Mouse (Mus musculus): ENCODE results near the gene Map3k9.

The Map3k9 gene

DNA sequence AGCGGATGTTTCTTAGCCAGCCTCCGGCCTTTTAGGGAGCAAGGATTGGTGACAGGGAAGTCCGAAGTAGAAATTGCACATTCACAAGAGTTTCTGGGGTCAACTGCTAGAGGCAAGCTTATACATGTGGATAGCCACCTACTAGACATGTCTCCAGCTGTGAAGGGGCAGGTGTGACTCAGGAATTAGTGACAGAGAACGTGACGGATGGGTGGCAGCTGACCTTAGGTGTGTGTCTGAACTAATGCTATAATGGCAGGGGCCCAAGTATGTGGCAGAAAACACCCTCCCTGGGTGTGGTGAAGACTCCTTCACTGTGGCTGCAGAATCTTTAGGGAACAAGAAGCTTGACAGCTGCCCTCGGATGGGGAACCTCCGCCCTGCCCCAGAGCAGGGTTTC, 57.6 kb downstream of the Map3k9 start:
- CTCF ChIA-PET: interaction anchor here (0.6 to 1.5 kb wide), 2 partner anchors 25 to 99 kb away, joined by 3 read pairs; no protein-coding TSS in a partner anchor

- CTCF ChIA-PET: no interaction called here
Observed at GRCm38 (mm10) chr12:81719715-81720114, 61.3 kb downstream of the Map3k9 start.

- CTCF ChIA-PET: no interaction called here
Observed at GRCm38 (mm10) chr12:81719161-81719560, 61.8 kb downstream of the Map3k9 start.

- CTCF ChIA-PET: no interaction called here
Observed at GRCm38 (mm10) chr12:81712618-81713017, 68.4 kb downstream of the Map3k9 start.

DNA sequence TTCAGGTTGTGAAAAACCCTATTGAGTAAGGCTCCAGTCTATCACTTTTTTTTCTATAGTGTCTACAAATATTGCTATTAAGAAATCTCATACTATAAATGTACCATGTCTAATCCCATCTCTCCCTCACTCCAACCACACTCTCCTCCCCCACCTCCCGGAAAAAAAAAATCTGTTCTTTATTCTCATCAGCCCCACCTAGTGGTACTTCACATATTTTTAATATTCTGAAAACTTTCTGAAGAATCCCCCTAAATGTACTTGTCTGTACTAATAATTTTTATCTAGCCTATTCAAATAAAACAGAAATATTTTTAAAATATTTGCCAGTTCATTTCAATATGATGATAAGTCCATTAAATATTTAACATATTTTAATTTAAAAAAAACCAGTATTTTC, 78.1 kb downstream of the Map3k9 start:
- CTCF ChIA-PET: interaction anchor here (0.7 kb wide), 1 partner anchor 156 kb away, joined by 3 read pairs; no protein-coding TSS in a partner anchor

GRCm38 (mm10) chr12:81698011-81698410, 83.0 kb downstream of the Map3k9 start:
- CTCF ChIA-PET: no interaction called here

DNA sequence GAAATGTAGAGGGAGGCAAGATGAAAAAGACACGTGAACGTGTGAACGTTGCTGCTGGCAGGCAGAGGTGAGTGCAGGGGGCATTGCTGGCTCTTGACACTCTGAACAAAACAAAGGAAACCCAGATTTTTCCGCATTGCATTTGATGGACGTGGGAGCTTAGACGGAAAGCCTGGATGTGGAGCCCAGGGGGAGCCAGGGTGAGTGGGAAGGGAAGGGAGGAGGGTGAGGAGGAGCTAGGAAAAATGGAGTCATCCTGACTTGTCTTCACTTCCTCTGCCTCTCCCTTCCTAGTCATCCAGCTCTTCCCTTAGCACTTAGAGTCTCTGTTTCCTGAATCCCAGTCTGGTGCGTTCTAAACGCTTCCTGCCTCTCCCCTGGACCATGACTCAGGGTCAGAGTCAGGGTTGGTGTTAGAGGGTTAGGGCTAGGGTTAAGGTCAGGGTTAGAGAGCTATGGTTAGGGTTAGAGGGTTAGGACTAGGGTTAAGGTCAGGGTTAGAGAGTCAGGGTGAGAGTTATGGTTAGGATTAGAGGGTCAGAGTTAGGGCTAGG, 89.7 kb downstream of the Map3k9 start:
- CTCF ChIA-PET: no interaction called here

GRCm38 (mm10) chr12:81690751-81691150, 90.2 kb downstream of the Map3k9 start:
- CTCF ChIA-PET: no interaction called here

GRCm38 (mm10) chr12:81690111-81690510, 90.9 kb downstream of the Map3k9 start:
- CTCF ChIA-PET: no interaction called here

GRCm38 (mm10) chr12:81689505-81690056, 91.4 kb downstream of the Map3k9 start:
- CTCF ChIA-PET: no interaction called here

DNA sequence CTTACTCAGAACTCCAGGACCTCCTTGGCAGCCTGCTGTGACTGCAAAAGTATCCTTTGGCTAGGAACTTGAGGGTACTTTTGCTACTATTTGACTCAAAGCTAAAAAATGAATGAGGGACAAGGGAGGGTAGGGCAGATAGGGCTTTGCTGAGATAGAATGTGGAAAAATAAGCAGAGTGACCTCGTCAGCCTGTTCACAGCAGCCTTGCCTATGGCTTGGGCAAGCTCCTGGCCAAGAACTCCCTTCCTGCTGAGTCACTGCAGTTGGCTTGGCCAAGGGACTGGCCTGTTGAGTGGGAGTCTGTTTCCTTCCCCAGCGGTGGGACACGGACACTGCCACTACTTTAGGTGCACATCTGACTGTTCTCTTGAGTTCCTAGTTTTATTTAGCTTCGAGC, 92.4 kb downstream of the Map3k9 start:
- CTCF ChIA-PET: no interaction called here

DNA sequence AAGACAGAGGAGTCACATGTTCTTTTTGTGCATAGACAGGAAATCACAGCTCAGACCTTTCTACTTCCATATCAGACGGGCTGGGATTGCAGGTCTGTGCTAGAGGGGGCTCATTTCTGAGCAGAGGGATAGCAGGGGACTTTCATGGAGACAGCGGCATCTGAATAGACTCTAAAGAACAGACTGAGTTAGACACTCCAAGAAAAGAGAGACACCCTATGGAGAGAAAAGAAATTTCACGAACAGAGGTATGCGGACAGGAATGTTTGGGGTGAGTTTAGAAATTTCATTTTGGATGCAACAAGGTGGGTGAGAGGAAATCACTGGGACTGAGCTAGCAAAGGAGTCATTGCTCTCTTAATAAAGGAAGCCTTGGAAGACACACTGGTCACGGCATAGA, 93.1 kb downstream of the Map3k9 start:
- CTCF ChIA-PET: no interaction called here

DNA sequence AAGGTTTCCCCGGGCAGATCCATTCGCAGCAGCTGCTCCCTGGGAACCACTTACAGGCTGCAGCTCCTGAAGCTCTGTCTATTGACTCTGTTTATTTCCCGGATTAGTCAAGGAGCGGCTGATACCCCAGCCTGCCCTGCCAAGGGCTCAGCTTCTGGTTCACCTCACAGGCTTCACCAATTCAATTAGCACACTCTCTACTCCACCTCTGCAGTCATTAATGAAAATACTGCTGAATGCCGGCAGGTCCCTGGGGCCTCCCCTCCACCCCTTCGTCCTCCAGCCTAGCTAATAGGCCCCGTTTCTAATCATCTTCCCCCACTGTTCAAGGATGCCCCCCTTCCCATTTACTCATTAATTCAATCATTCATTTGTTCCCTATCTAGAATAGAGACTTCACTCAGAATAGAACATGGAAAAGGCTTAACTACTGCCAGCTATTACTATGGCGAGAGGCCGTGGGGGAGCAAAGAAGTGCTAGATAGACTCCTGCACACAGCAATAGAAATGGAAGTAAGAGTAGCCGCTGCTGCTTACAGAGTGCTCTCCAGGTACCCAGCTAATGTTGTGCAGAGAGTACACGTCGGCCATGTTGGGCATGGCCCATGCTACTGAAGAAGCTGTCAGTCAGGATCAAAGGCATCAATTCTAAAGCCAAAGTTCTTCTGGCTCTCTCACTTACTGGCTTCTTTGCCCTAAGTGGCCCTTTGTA, 94.4 kb downstream of the Map3k9 start:
- CTCF ChIA-PET: interaction anchor here (1.2 kb wide), 1 partner anchor 68 kb away, joined by 3 read pairs; no protein-coding TSS in a partner anchor

DNA sequence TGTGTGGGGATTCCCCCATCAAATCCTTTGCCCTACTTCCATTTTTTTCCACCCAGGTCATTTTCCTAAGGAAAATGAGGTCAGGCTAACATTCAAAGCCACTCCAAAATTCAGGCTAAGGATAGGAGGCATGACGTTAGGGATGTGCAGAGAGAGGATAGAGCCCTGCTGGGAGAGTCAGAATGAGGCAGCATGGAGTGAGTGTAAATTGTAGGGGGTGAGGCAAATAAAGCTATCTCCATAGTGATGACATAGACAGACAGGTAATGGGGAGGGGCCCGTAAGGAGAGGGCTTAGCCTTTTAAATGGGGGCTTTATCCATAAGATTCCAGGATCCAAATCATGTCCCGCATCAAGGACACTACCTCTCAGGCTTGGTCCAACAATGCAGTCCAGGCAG, 95.0 kb downstream of the Map3k9 start:
- CTCF ChIA-PET: no interaction called here

DNA sequence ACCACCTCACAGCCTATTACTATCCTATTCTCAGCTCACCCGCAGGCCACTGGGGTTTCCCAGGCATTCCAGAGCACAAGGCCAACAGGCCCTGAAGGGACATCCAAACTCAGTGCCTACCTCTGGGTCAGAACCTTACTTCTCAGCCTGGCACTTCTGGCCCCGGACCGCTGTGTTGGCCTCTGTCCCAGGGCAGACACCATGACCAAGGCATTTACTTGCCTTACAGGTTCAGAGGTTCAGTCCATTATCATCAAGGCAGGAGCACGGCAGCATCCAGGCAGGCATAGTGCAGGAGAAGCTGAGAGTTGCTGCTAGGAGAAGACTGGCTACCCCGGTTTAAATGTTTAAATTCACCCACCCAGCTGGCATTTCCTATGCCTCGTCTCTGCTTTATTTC, 96.9 kb downstream of the Map3k9 start:
- CTCF ChIA-PET: no interaction called here

- CTCF ChIA-PET: no interaction called here
Observed at GRCm38 (mm10) chr12:81683395-81683794, 97.6 kb downstream of the Map3k9 start.

- CTCF ChIA-PET: no interaction called here
Observed at GRCm38 (mm10) chr12:81679807-81680529, 101.0 kb downstream of the Map3k9 start.

- CTCF ChIA-PET: no interaction called here
Observed at GRCm38 (mm10) chr12:81675557-81675956, 105.4 kb downstream of the Map3k9 start.

Data from spleen, embryonic (tissue).